ENCODE assay signal across 12 mouse cellular contexts in genomic region chr11:116491338-116491737, GRCm38 (mm10). TPM values are rescaled to one million over a fixed set of nuclear protein-coding genes. Genes with fewer than 3 reads are reported as not detected.
DNase-seq lines count a peak whose midpoint lies in the region; ATAC-seq and TF ChIP-seq lines count a peak whose summit lies in the region.
"Had no signal": no experiment of that assay in that cellular context is flagged by ENCODE, and none has a peak within 500 bp of the region (broad histone marks: within the 10 kb centered on the region; RNA-seq: fewer than 3 reads in every experiment).

No protein-coding gene starts in this region.

- TF ChIP-seq POLR2A in liver, adult 2 months (IDR thresholded peaks at IDR 0.05; ENCODE audit: extremely low read depth, insufficient read depth, low read length), result no peak

- H3K27me3 ChIP-seq in liver, adult 2 months (ENCODE audit: control insufficient read depth, insufficient read depth, low read length), result no peaks in the 10 kb centered on the region
- no peaks in the 10 kb centered on the region for H3K27me3 ChIP-seq in embryonic facial prominence, embryonic 14.5 days (replicated peaks; ENCODE audit: control insufficient read depth, insufficient read depth, low read length)
- no peaks in the 10 kb centered on the region for H3K27me3 ChIP-seq in neural tube, embryonic 15.5 days (replicated peaks)
- no peaks in the 10 kb centered on the region for H3K27me3 ChIP-seq in lung, postnatal 0 days (replicated peaks; ENCODE audit: insufficient read depth, low read length)
- H3K27me3 ChIP-seq: forebrain, embryonic 13.5 days; hindbrain, embryonic 15.5 days had no signal

- no peak for TF ChIP-seq CTCF in gastrocnemius, adult 2 months (IDR thresholded peaks at IDR 0.05)
- 0 out of 2 replicates have a peak, but pooled peaks have one; percentile 1 for TF ChIP-seq CTCF in liver, adult 2 months (IDR thresholded peaks at IDR 0.05; ENCODE audit: low read depth, low read length)
- no peak for TF ChIP-seq CTCF in lung, postnatal 0 days (IDR thresholded peaks at IDR 0.05)

- ATAC-seq in embryonic facial prominence, embryonic 14.5 days (ENCODE audit: low read depth), result no peak
- ATAC-seq in neural tube, embryonic 15.5 days (ENCODE audit: low FRiP score), result no peak
- ATAC-seq in lung, postnatal 0 days, result no peak

- intact Hi-C loops in gastrocnemius, adult 2 months (cut with DNase I), result no loop called here

- H3K4me3 ChIP-seq in gastrocnemius, adult 2 months, result peak overlapping the region; percentile 85; the same call in 1 of the 2 replicates
- H3K4me3 ChIP-seq in liver, adult 2 months (ENCODE audit: insufficient read depth, low read depth, low read length), result no peak overlapping the region
- no peak overlapping the region for H3K4me3 ChIP-seq in embryonic facial prominence, embryonic 14.5 days (ENCODE audit: low read depth, low read length)
- H3K4me3 ChIP-seq in neural tube, embryonic 15.5 days (replicated peaks), result no peak overlapping the region
- H3K4me3 ChIP-seq in lung, postnatal 0 days (ENCODE audit: low read depth, low read length), result no peak overlapping the region

- peaks cover 4% of the 10 kb centered on the region for H3K4me1 ChIP-seq in liver, adult 2 months (ENCODE audit: control insufficient read depth, insufficient read depth, low read length)
- H3K4me1 ChIP-seq in embryonic facial prominence, embryonic 14.5 days (ENCODE audit: control insufficient read depth, insufficient read depth, low read length), result peaks cover 15% of the 10 kb centered on the region
- H3K4me1 ChIP-seq in neural tube, embryonic 15.5 days, result peaks cover 32% of the 10 kb centered on the region
- peaks cover 2% of the 10 kb centered on the region; the same call in 1 of the 2 replicates for H3K4me1 ChIP-seq in lung, postnatal 0 days (ENCODE audit: insufficient read depth, low read depth, low read length)

- no peak overlapping the region for H3K9ac ChIP-seq in liver, adult 2 months (ENCODE audit: low read depth, low read length)
- H3K9ac ChIP-seq in embryonic facial prominence, embryonic 14.5 days (ENCODE audit: low read depth, low read length), result no peak overlapping the region
- no peak overlapping the region for H3K9ac ChIP-seq in neural tube, embryonic 15.5 days (replicated peaks)
- no peak overlapping the region for H3K9ac ChIP-seq in lung, postnatal 0 days (replicated peaks; ENCODE audit: low read depth)

- H3K9me3 ChIP-seq in embryonic facial prominence, embryonic 14.5 days (ENCODE audit: control insufficient read depth, low read length), result no peaks in the 10 kb centered on the region
- H3K9me3 ChIP-seq in neural tube, embryonic 15.5 days (replicated peaks), result no peaks in the 10 kb centered on the region
- H3K9me3 ChIP-seq in lung, postnatal 0 days (ENCODE audit: low read length), result no peaks in the 10 kb centered on the region
- H3K9me3 ChIP-seq: forebrain, embryonic 13.5 days; hindbrain, embryonic 15.5 days had no signal

- H3K27ac ChIP-seq in gastrocnemius, adult 2 months, result peak overlapping the region; percentile 98; the same call in 1 of the 2 replicates
- H3K27ac ChIP-seq in liver, adult 2 months (replicated peaks; ENCODE audit: insufficient read depth, low read depth, low read length), result peak overlapping the region; percentile 74
- H3K27ac ChIP-seq in embryonic facial prominence, embryonic 14.5 days (replicated peaks; ENCODE audit: low read depth, low read length), result peak overlapping the region; percentile 88; the same call in 1 of the 2 replicates
- no peak overlapping the region for H3K27ac ChIP-seq in neural tube, embryonic 15.5 days (replicated peaks)
- H3K27ac ChIP-seq in lung, postnatal 0 days (ENCODE audit: low read length), result no peak overlapping the region; the same call in 1 of the 2 replicates

- 62% methylated on average over 6 of the region's 6 CpGs for WGBS in liver, adult 2 months
- 58% methylated on average over 6 of the region's 6 CpGs for WGBS in embryonic facial prominence, embryonic 14.5 days
- WGBS in neural tube, embryonic 15.5 days, result 70% methylated on average over 6 of the region's 6 CpGs
- 57% methylated on average over 6 of the region's 6 CpGs for WGBS in lung, postnatal 0 days

- H3K4me2 ChIP-seq in embryonic facial prominence, embryonic 14.5 days (ENCODE audit: low read depth, low read length), result peak overlapping the region; percentile 74
- peak overlapping the region; percentile 73 for H3K4me2 ChIP-seq in neural tube, embryonic 15.5 days
- H3K4me2 ChIP-seq in lung, postnatal 0 days (replicated peaks; ENCODE audit: low read depth, low read length), result no peak overlapping the region; the same call in 1 of the 2 replicates

- DNase-seq in gastrocnemius, adult 2 months, result no peak
- DNase-seq in gastrocnemius, postnatal 25 days, result no peak
- DNase-seq in liver, adult 2 months (ENCODE audit: extremely low read depth, low read depth, low spot score), result no peak
- DNase-seq in liver, result no peak
- no peak for DNase-seq in embryonic facial prominence, embryonic 14.5 days (ENCODE audit: low spot score)
- no peak for DNase-seq in cerebellum, postnatal 4 days (ENCODE audit: low spot score in 2 of 2)
- DNase-seq in lung, postnatal 0 days (ENCODE audit: low spot score), result no peak
- DNase-seq: cerebellum, adult 8-10 months had no signal

- H3K79me2 ChIP-seq in liver, adult 2 months (ENCODE audit: control insufficient read depth, insufficient read depth, low read length), result peaks cover 9% of the 10 kb centered on the region; the same call in 1 of the 2 replicates

- no peak for TF ChIP-seq EP300 in lung, postnatal 0 days (IDR thresholded peaks at IDR 0.05)

- peaks cover 3% of the 10 kb centered on the region; the same call in 1 of the 2 replicates for H3K36me3 ChIP-seq in liver, adult 2 months (ENCODE audit: control insufficient read depth, insufficient read depth, low read length)
- H3K36me3 ChIP-seq in embryonic facial prominence, embryonic 14.5 days (ENCODE audit: control insufficient read depth, insufficient read depth, low read length), result peaks cover 19% of the 10 kb centered on the region; the same call in 1 of the 2 replicates
- peaks cover 11% of the 10 kb centered on the region; the same call in 1 of the 2 replicates for H3K36me3 ChIP-seq in neural tube, embryonic 15.5 days
- 0 out of 2 replicates have a peak, but pooled peaks cover 6% of the 10 kb centered on the region for H3K36me3 ChIP-seq in lung, postnatal 0 days (ENCODE audit: insufficient read depth, low read length)
- H3K36me3 ChIP-seq: hindbrain, embryonic 15.5 days had no signal

RNA-seq across cellular contexts. Expression of gene Prpsap1, which starts 2.7 kb away (rescaled TPM):
- total RNA-seq in gastrocnemius, adult 2 months (2021), result 10 to 100 TPM; 14.2 to 15.1 TPM
- total RNA-seq in gastrocnemius, postnatal 25 days (2021), result 10 to 100 TPM; 17.0 to 18.9 TPM
- total RNA-seq in liver, adult 2 months (2014; rRNA removed), result 37.7 and 59.0 TPM in 2 replicates
- 72.8 and 80.1 TPM in 2 replicates for polyA plus RNA-seq in liver, adult 2 months (2012; rRNA removed)
- 122 and 145 TPM in 2 replicates for polyA plus RNA-seq in embryonic facial prominence, embryonic 14.5 days (2014; fragmentation: Nextera tagmentation; extraction: Ambion mirVana)
- polyA plus RNA-seq in neural tube, embryonic 15.5 days (2015; fragmentation: Nextera tagmentation; extraction: Ambion mirVana), result 173 and 184 TPM in 2 replicates
- 89.5 and 97.7 TPM in 2 replicates for polyA plus RNA-seq in lung, postnatal 0 days (2015; fragmentation: Nextera tagmentation; extraction: Ambion mirVana)

RNA-seq across cellular contexts. Expression of gene Qrich2, which starts 25.3 kb away (rescaled TPM):
- under 1 TPM in 1 of 2 experiments, not detected in 1; 0.06 TPM for total RNA-seq in gastrocnemius, adult 2 months (2021)
- total RNA-seq in gastrocnemius, postnatal 25 days (2021), result not detected
- 0.07 TPM in 1 of 2 replicates, not detected in the other for total RNA-seq in liver, adult 2 months (2014; rRNA removed)
- polyA plus RNA-seq in liver, adult 2 months (2012; rRNA removed), result 0.05 and 0.11 TPM in 2 replicates
- polyA plus RNA-seq in embryonic facial prominence, embryonic 14.5 days (2014; fragmentation: Nextera tagmentation; extraction: Ambion mirVana), result 0.14 and 0.30 TPM in 2 replicates
- 0.15 TPM in 1 of 2 replicates, not detected in the other for polyA plus RNA-seq in neural tube, embryonic 15.5 days (2015; fragmentation: Nextera tagmentation; extraction: Ambion mirVana)
- polyA plus RNA-seq in lung, postnatal 0 days (2015; fragmentation: Nextera tagmentation; extraction: Ambion mirVana), result 0.05 and 0.06 TPM in 2 replicates
- polyA plus RNA-seq: CD4-positive, CD25-positive, alpha-beta regulatory T cell, adult 4 months; forebrain, embryonic 13.5 days had no signal

RNA-seq across cellular contexts. Expression of gene Sphk1, which starts 39.4 kb away (rescaled TPM):
- total RNA-seq in gastrocnemius, adult 2 months (2021), result 1 to 10 TPM in 1 of 2 experiments, under 1 TPM in 1; 0.36 to 1.7 TPM
- 1 to 10 TPM in 1 of 2 experiments, under 1 TPM in 1; 0.94 to 2.0 TPM for total RNA-seq in gastrocnemius, postnatal 25 days (2021)
- total RNA-seq in liver, adult 2 months (2014; rRNA removed), result 0.47 and 0.55 TPM in 2 replicates
- polyA plus RNA-seq in liver, adult 2 months (2012; rRNA removed), result 0.21 and 0.44 TPM in 2 replicates
- polyA plus RNA-seq in embryonic facial prominence, embryonic 14.5 days (2014; fragmentation: Nextera tagmentation; extraction: Ambion mirVana), result 7.8 and 8.4 TPM in 2 replicates
- 2.8 and 4.5 TPM in 2 replicates for polyA plus RNA-seq in neural tube, embryonic 15.5 days (2015; fragmentation: Nextera tagmentation; extraction: Ambion mirVana)
- polyA plus RNA-seq in lung, postnatal 0 days (2015; fragmentation: Nextera tagmentation; extraction: Ambion mirVana), result 38.6 and 56.3 TPM in 2 replicates

RNA-seq across cellular contexts. Expression of gene Ubald2, which starts 57.4 kb away (rescaled TPM):
- total RNA-seq in gastrocnemius, adult 2 months (2021), result 10 to 100 TPM; 38.7 to 50.9 TPM
- total RNA-seq in gastrocnemius, postnatal 25 days (2021), result 10 to 100 TPM; 35.9 to 40.4 TPM
- total RNA-seq in liver, adult 2 months (2014; rRNA removed), result 16.1 and 16.6 TPM in 2 replicates
- 45.7 and 72.0 TPM in 2 replicates for polyA plus RNA-seq in liver, adult 2 months (2012; rRNA removed)
- 46.3 and 47.6 TPM in 2 replicates for polyA plus RNA-seq in embryonic facial prominence, embryonic 14.5 days (2014; fragmentation: Nextera tagmentation; extraction: Ambion mirVana)
- 33.9 and 39.2 TPM in 2 replicates for polyA plus RNA-seq in neural tube, embryonic 15.5 days (2015; fragmentation: Nextera tagmentation; extraction: Ambion mirVana)
- 50.4 and 56.6 TPM in 2 replicates for polyA plus RNA-seq in lung, postnatal 0 days (2015; fragmentation: Nextera tagmentation; extraction: Ambion mirVana)

Comparison
In these comparisons a context has a peak if more than half of its experiments do, and no peak if none do; other contexts are left out.
1. H3K27ac ChIP-seq: peak in gastrocnemius, adult 2 months (single experiment), liver, adult 2 months (single experiment) and embryonic facial prominence, embryonic 14.5 days (single experiment); none in neural tube, embryonic 15.5 days (single experiment) and lung, postnatal 0 days (single experiment).